Mouse (Mus musculus): ENCODE measurements around the gene Ccnc. TPM values are rescaled to one million over a fixed set of nuclear protein-coding genes. Genes with fewer than 3 reads are reported as not detected.

The Ccnc gene
- polyA plus RNA-seq (2015; fragmentation: Nextera tagmentation; extraction: Ambion mirVana), result 49.3 and 49.8 TPM in 2 replicates

- no peaks in the 10 kb centered on the region for H3K9me3 ChIP-seq (ENCODE audit: control insufficient read depth, low read length)
- peak within 1 kb of the TSS; percentile 77 for H3K4me3 ChIP-seq (ENCODE audit: low read length)
- H3K9ac ChIP-seq (ENCODE audit: low read length), result peak within 1 kb of the TSS; percentile 85
- 0% methylated on average over 36 of the region's 37 CpGs for WGBS
- H3K27me3 ChIP-seq (ENCODE audit: control insufficient read depth, insufficient read depth, low read depth, low read length), result no peaks in the 10 kb centered on the region
- peaks cover 4% of the 10 kb centered on the region for H3K4me1 ChIP-seq (replicated peaks; ENCODE audit: control insufficient read depth, insufficient read depth, low read length)
- peak; percentile 98 for ATAC-seq (ENCODE audit: low read depth)
- H3K27ac ChIP-seq (ENCODE audit: low read length), result peak within 1 kb of the TSS; percentile 87
- H3K4me2 ChIP-seq (ENCODE audit: low read depth, low read length), result peak within 1 kb of the TSS; percentile 85
- no peaks in the 10 kb centered on the region for H3K36me3 ChIP-seq (ENCODE audit: control insufficient read depth, insufficient read depth, low read length)
These were observed at the start of gene Ccnc for GRCm38 (mm10) chr4:21727615-21728165. Gene Ccnc, plus strand, starts transcription at chr4:21727701.

DNA sequence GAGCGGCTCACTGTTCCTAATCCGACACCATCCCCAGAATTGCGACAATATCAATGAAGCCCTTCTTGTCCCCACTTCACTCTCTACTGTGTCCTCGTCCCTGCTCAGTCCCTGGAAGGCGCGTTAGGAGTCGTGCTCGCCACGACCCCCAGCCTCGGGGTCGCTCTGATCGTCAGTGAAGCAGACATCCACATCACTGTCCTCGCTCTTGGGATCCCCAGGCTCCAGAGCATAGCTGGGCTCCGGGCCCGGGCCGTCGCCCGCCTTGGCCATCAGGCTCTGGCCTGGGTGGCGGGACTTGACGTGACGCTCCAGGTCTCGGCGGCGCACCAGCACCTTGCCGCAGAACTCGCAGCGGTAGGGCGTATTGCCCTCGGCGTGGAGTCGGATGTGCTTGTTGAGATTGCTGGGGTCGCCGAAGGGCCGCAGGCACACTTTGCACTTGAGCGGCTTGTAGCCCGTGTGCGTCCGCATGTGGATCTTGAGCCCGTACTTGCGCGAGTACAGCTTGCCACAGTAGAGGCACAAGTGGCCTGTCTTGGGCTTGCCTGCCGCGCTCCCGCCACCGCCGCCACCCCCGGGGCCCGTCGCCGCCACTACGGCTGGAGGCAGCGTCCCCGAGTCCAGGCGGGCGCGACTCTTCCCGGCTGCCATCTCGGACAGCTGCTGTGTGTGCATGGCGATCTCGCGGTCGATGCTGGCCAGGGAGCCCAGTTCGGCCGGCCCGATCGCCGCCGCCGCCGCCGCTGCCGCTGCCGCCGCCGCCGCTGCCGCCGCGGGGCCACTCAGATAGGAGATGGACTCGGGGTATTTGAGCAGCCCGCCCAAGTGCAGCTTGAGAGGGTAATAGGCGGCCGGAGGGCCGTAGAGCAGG, 49.2 kb upstream of the Ccnc start:
- under 1% methylated on average over 79 of the region's 84 CpGs for WGBS

GRCm38 (mm10) chr4:21678975-21679623, 48.4 kb upstream of the Ccnc start:
- Histone ChIP-seq H3K4me2 (ENCODE audit: low read depth, low read length) (peak overlapping the region; percentile 69), H3K9me3 (ENCODE audit: control insufficient read depth, low read length) (no peaks in the 10 kb centered on the region), H3K9ac (ENCODE audit: low read length) (peak overlapping the region; percentile 15; the same call in 1 of the 2 replicates), H3K4me1 (replicated peaks; ENCODE audit: control insufficient read depth, insufficient read depth, low read length) (peaks cover 14% of the 10 kb centered on the region), H3K27me3 (ENCODE audit: control insufficient read depth, insufficient read depth, low read depth, low read length) (peaks cover 92% of the 10 kb centered on the region), H3K27ac (ENCODE audit: low read length) (no peak overlapping the region), H3K36me3 (ENCODE audit: control insufficient read depth, insufficient read depth, low read length) (no peaks in the 10 kb centered on the region), H3K4me3 (ENCODE audit: low read length) (peak overlapping the region; percentile 50)
- ATAC-seq (ENCODE audit: low read depth), result peak; percentile 85
- WGBS, result 0% methylated on average over 36 of the region's 79 CpGs

More for the DNA sequence above, 49.2 kb upstream of the Ccnc start:
- Histone ChIP-seq H3K36me3 (ENCODE audit: control insufficient read depth, insufficient read depth, low read length) (no peaks in the 10 kb centered on the region), H3K4me2 (ENCODE audit: low read depth, low read length) (peak overlapping the region; percentile 69), H3K9me3 (ENCODE audit: control insufficient read depth, low read length) (no peaks in the 10 kb centered on the region), H3K9ac (ENCODE audit: low read length) (peak overlapping the region; percentile 15; the same call in 1 of the 2 replicates), H3K27me3 (ENCODE audit: control insufficient read depth, insufficient read depth, low read depth, low read length) (peaks cover 88% of the 10 kb centered on the region), H3K4me1 (replicated peaks; ENCODE audit: control insufficient read depth, insufficient read depth, low read length) (peaks cover 14% of the 10 kb centered on the region), H3K4me3 (ENCODE audit: low read length) (peak overlapping the region; percentile 50), H3K27ac (ENCODE audit: low read length) (no peak overlapping the region)
- ATAC-seq (ENCODE audit: low read depth), result peak; percentile 7; the same call in 1 of the 2 replicates

- Histone ChIP-seq H3K27me3 (ENCODE audit: control insufficient read depth, insufficient read depth, low read depth, low read length) (peaks cover 92% of the 10 kb centered on the region), H3K36me3 (ENCODE audit: control insufficient read depth, insufficient read depth, low read length) (no peaks in the 10 kb centered on the region), H3K27ac (ENCODE audit: low read length) (no peak overlapping the region), H3K9ac (ENCODE audit: low read length) (no peak overlapping the region), H3K4me1 (replicated peaks; ENCODE audit: control insufficient read depth, insufficient read depth, low read length) (peaks cover 14% of the 10 kb centered on the region), H3K4me3 (ENCODE audit: low read length) (peak overlapping the region; percentile 50), H3K9me3 (ENCODE audit: control insufficient read depth, low read length) (no peaks in the 10 kb centered on the region), H3K4me2 (ENCODE audit: low read depth, low read length) (peak overlapping the region; percentile 69)
- 0 out of 2 replicates have a peak, but pooled peaks have one; percentile 3 for ATAC-seq (ENCODE audit: low read depth)
- 2% methylated on average over 42 of the region's 42 CpGs for WGBS
These were observed 47.6 kb upstream of the Ccnc start for GRCm38 (mm10) chr4:21679624-21680480.

GRCm38 (mm10) chr4:21680971-21681370, 46.5 kb upstream of the Ccnc start:
- no peak for ATAC-seq (ENCODE audit: low read depth)
- Histone ChIP-seq H3K27me3 (ENCODE audit: control insufficient read depth, insufficient read depth, low read depth, low read length) (peaks cover 95% of the 10 kb centered on the region), H3K27ac (ENCODE audit: low read length) (no peak overlapping the region), H3K36me3 (ENCODE audit: control insufficient read depth, insufficient read depth, low read length) (no peaks in the 10 kb centered on the region), H3K4me2 (ENCODE audit: low read depth, low read length) (no peak overlapping the region), H3K9me3 (ENCODE audit: control insufficient read depth, low read length) (no peaks in the 10 kb centered on the region), H3K4me3 (ENCODE audit: low read length) (no peak overlapping the region), H3K9ac (ENCODE audit: low read length) (no peak overlapping the region), H3K4me1 (replicated peaks; ENCODE audit: control insufficient read depth, insufficient read depth, low read length) (peaks cover 14% of the 10 kb centered on the region)
- 4% methylated on average over 10 of the region's 10 CpGs for WGBS

DNA sequence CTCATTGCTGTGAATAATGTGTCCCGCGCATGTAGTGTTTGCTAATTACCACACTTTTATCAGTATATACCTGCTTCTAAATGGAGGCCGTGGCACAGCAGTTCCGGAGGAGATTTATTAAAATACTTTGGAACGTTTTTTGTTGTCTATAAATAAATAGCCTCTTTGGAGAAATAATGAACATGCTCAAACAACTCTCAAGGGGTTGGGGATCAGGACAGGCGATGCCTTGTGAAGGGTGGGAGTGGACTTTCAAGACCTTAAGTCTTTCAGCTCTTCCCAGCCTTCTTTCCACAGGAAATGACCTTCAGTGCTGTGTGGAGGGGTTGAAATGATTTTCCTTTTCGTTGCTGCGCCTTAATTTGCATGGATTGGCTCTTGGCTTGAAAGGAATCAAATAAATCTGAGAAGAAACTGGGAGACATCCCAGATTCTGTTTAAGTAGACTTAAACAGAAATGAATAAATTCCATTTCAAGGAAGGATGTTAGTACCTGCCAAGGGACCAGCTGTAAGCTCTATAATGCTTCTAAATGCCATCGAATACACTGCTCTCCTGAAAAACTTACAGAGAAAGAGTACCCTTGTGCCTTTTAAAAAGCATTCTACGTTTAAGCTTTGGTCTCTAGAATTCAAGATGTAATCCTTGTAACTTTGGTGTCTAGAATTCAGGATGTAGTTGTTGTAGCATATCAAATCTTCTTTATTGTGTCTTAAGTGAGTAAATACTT, 44.9 kb upstream of the Ccnc start:
- H3K36me3 ChIP-seq (ENCODE audit: control insufficient read depth, insufficient read depth, low read length), result no peaks in the 10 kb centered on the region
- H3K27ac ChIP-seq (ENCODE audit: low read length), result no peak overlapping the region
- H3K4me2 ChIP-seq (ENCODE audit: low read depth, low read length), result no peak overlapping the region
- H3K9me3 ChIP-seq (ENCODE audit: control insufficient read depth, low read length), result no peaks in the 10 kb centered on the region
- WGBS, result 14% methylated on average over 10 of the region's 10 CpGs
- H3K9ac ChIP-seq (ENCODE audit: low read length), result no peak overlapping the region
- H3K27me3 ChIP-seq (ENCODE audit: control insufficient read depth, insufficient read depth, low read depth, low read length), result peaks cover 98% of the 10 kb centered on the region
- H3K4me3 ChIP-seq (ENCODE audit: low read length), result no peak overlapping the region
- ATAC-seq (ENCODE audit: low read depth), result no peak
- H3K4me1 ChIP-seq (replicated peaks; ENCODE audit: control insufficient read depth, insufficient read depth, low read length), result peaks cover 14% of the 10 kb centered on the region

GRCm38 (mm10) chr4:21684341-21684970, 43.0 kb upstream of the Ccnc start:
- Histone ChIP-seq H3K9me3 (ENCODE audit: control insufficient read depth, low read length) (no peaks in the 10 kb centered on the region), H3K36me3 (ENCODE audit: control insufficient read depth, insufficient read depth, low read length) (no peaks in the 10 kb centered on the region), H3K9ac (ENCODE audit: low read length) (no peak overlapping the region), H3K4me2 (ENCODE audit: low read depth, low read length) (no peak overlapping the region), H3K27ac (ENCODE audit: low read length) (no peak overlapping the region), H3K27me3 (ENCODE audit: control insufficient read depth, insufficient read depth, low read depth, low read length) (peaks cover 97% of the 10 kb centered on the region), H3K4me1 (replicated peaks; ENCODE audit: control insufficient read depth, insufficient read depth, low read length) (peaks cover 8% of the 10 kb centered on the region), H3K4me3 (ENCODE audit: low read length) (no peak overlapping the region)
- 5% methylated on average over 14 of the region's 14 CpGs for WGBS
- no peak for ATAC-seq (ENCODE audit: low read depth)

GRCm38 (mm10) chr4:21685595-21686091, 41.9 kb upstream of the Ccnc start, which contains the start of gene Prdm13:
Gene Prdm13, minus strand, starts transcription at chr4:21685963.
- peaks cover 8% of the 10 kb centered on the region for H3K4me1 ChIP-seq (replicated peaks; ENCODE audit: control insufficient read depth, insufficient read depth, low read length)
- no peaks in the 10 kb centered on the region for H3K9me3 ChIP-seq (ENCODE audit: control insufficient read depth, low read length)
- no peak within 1 kb of the TSS for H3K27ac ChIP-seq (ENCODE audit: low read length)
- no peak within 1 kb of the TSS for H3K9ac ChIP-seq (ENCODE audit: low read length)
- ATAC-seq (ENCODE audit: low read depth), result no peak
- no peak within 1 kb of the TSS for H3K4me3 ChIP-seq (ENCODE audit: low read length)
- H3K36me3 ChIP-seq (ENCODE audit: control insufficient read depth, insufficient read depth, low read length), result no peaks in the 10 kb centered on the region
- H3K4me2 ChIP-seq (ENCODE audit: low read depth, low read length), result no peak within 1 kb of the TSS
- WGBS, result under 1% methylated on average over 38 of the region's 38 CpGs
- H3K27me3 ChIP-seq (ENCODE audit: control insufficient read depth, insufficient read depth, low read depth, low read length), result peaks cover 97% of the 10 kb centered on the region
